Mouse (Mus musculus) erythroid progenitor cell, adult 5-6 weeks (primary cell): ENCODE data around the gene Dmpk. TPM values are rescaled to one million over a fixed set of nuclear protein-coding genes. Genes with fewer than 3 reads are reported as not detected.
A peak's percentile ranks its signal among the peaks of the same experiment; 100 is the strongest.

Experiments used
- ATAC-seq: replicated peaks from 2 replicates; pipeline ENCODE4 v1.8.0; 2016; ENCODE audit warnings: moderate number of reproducible peaks, mild to moderate bottlenecking, moderate TSS enrichment, inconsistent platforms; ENCODE audit not compliant: poor library complexity, low FRiP score, severe bottlenecking
- total RNA-seq, 2 experiments: library from RNA; stranded (forward) in 1 of 2; stranded (reverse) in 1 of 2; fragments of 150-400 nt in 1 of 2; fragments of 186-747, 209-891 nt in 1 of 2; gene quantifications; 2 replicates each; pipeline versions ENCODE4 v1.2.3 to v1.2.4; 2015 to 2017; ENCODE audit warnings: low replicate concordance in 2 of 2

The Dmpk gene
- total RNA-seq, 2 experiments from 2014 or later: 5.0 to 15.9 TPM

GRCm38 (mm10) chr7:19094826-19095750 lies 11.4 kb downstream of the Dmpk start:
- ATAC-seq: no peak

GRCm38 (mm10) chr7:19095751-19096110 lies 12.1 kb downstream of the Dmpk start:
- no peak for ATAC-seq

GRCm38 (mm10) chr7:19096421-19096976 lies 12.8 kb downstream of the Dmpk start:
- no peak for ATAC-seq

- no peak for ATAC-seq
Observed at GRCm38 (mm10) chr7:19097217-19097616, 13.6 kb downstream of the Dmpk start.

GRCm38 (mm10) chr7:19097863-19098262 lies 14.2 kb downstream of the Dmpk start:
- ATAC-seq: no peak

- no peak for ATAC-seq
Observed at GRCm38 (mm10) chr7:19098811-19099210, 15.2 kb downstream of the Dmpk start.

GRCm38 (mm10) chr7:19100290-19100689 lies 16.6 kb downstream of the Dmpk start:
- ATAC-seq: no peak

- no peak for ATAC-seq
Observed at GRCm38 (mm10) chr7:19103741-19104140, 20.1 kb downstream of the Dmpk start.

GRCm38 (mm10) chr7:19104486-19104885 lies 20.8 kb downstream of the Dmpk start:
- no peak for ATAC-seq

- no peak for ATAC-seq
Observed at GRCm38 (mm10) chr7:19107436-19107835, 23.8 kb downstream of the Dmpk start.

GRCm38 (mm10) chr7:19109565-19109964 lies 25.9 kb downstream of the Dmpk start:
- ATAC-seq: no peak

GRCm38 (mm10) chr7:19118028-19118771 lies 34.6 kb downstream of the Dmpk start, which contains the start of gene Gm4969:
Gene Gm4969 (minus strand): TSS chr7:19118368.
- ATAC-seq: no peak

GRCm38 (mm10) chr7:19119083-19119482 lies 35.4 kb downstream of the Dmpk start:
- ATAC-seq: peak; percentile 4; the same call in 1 of the 2 replicates

- ATAC-seq: peak; percentile 99
Observed at GRCm38 (mm10) chr7:19119631-19120429, 36.2 kb downstream of the Dmpk start, which contains the start of gene Fbxo46. Gene Fbxo46 (plus strand): TSS chr7:19119859.

- no peak for ATAC-seq
Observed at GRCm38 (mm10) chr7:19121686-19122085, 38.0 kb downstream of the Dmpk start.

- no peak for ATAC-seq
Observed at GRCm38 (mm10) chr7:19124713-19125112, 41.1 kb downstream of the Dmpk start.

GRCm38 (mm10) chr7:19127744-19128143 lies 44.1 kb downstream of the Dmpk start:
- ATAC-seq: no peak

GRCm38 (mm10) chr7:19129396-19129795 lies 45.7 kb downstream of the Dmpk start:
- ATAC-seq: no peak

- no peak for ATAC-seq
Observed at GRCm38 (mm10) chr7:19130657-19131056, 47.0 kb downstream of the Dmpk start.
